Mouse (Mus musculus) G1E (cell line): ENCODE data around the gene Srd5a2.

Experiments
- CTCF ChIP-seq: IDR thresholded peaks from 2 replicates; pipeline ENCODE4 v1.5.1; 2012; ENCODE audit warnings: low read depth, low read length, inconsistent platforms, mixed read lengths
- GATA1 ChIP-seq: IDR thresholded peaks from 2 replicates; pipeline ENCODE4 v1.6.1; 2012; ENCODE audit warnings: borderline replicate concordance, low read length, inconsistent platforms, mixed read lengths
- GATA2 ChIP-seq: IDR thresholded peaks from 2 replicates; pipeline ENCODE4 v1.6.1; 2012; ENCODE audit warnings: low read depth, low read length, inconsistent platforms, borderline replicate concordance

- TF ChIP-seq GATA2 (no peak), GATA1 (no peak), CTCF (no peak)
Measured at GRCm38 (mm10) chr17:73972648-73973047, 75.1 kb downstream of the Srd5a2 start.
